Mouse (Mus musculus) cerebellum, postnatal 10 days (tissue): ENCODE data around the gene Slc31a2.

ENCODE experiments used
- DNase-seq, 2 experiments: peaks; one replicate each; pipeline ENCODE4 v3.0.0; 2021; ENCODE audit warnings: mixed read lengths in 2 of 2

Gene Slc31a2

GRCm38 (mm10) chr4:62322684-62323083 lies 60.3 kb downstream of the Slc31a2 start:
- no peak for DNase-seq

- no peak for DNase-seq
These were observed 63.7 kb downstream of the Slc31a2 start for GRCm38 (mm10) chr4:62326111-62326510.

- DNase-seq = no peak
These were observed 66.7 kb downstream of the Slc31a2 start for GRCm38 (mm10) chr4:62328941-62329660.

- no peak for DNase-seq
These were observed 69.6 kb downstream of the Slc31a2 start for GRCm38 (mm10) chr4:62331977-62332376.

- no peak for DNase-seq
These were observed 76.2 kb downstream of the Slc31a2 start for GRCm38 (mm10) chr4:62338536-62338935.

GRCm38 (mm10) chr4:62344000-62344399 lies 81.6 kb downstream of the Slc31a2 start:
- DNase-seq = peak; percentile 32 to 54

GRCm38 (mm10) chr4:62345827-62346226 lies 83.5 kb downstream of the Slc31a2 start:
- DNase-seq = no peak

GRCm38 (mm10) chr4:62347605-62348328 lies 85.4 kb downstream of the Slc31a2 start:
- no peak for DNase-seq
